Mouse (Mus musculus) olfactory bulb, adult 2 months (tissue): ENCODE measurements around the gene Cacna2d4.

ENCODE experiments used
- CTCF ChIP-seq: fragments of 200-500 bp; IDR thresholded peaks from 2 replicates; pipeline ENCODE4 v1.5.1; 2012; ENCODE audit warnings: low read depth, mild to moderate bottlenecking, low read length, moderate library complexity; ENCODE audit not compliant: insufficient read depth
- POLR2A ChIP-seq: fragments of 200-500 bp; IDR thresholded peaks from 2 replicates; pipeline ENCODE4 v1.6.1; 2012; ENCODE audit warnings: mild to moderate bottlenecking, low read depth, low read length, moderate library complexity; ENCODE audit not compliant: insufficient read depth

DNA sequence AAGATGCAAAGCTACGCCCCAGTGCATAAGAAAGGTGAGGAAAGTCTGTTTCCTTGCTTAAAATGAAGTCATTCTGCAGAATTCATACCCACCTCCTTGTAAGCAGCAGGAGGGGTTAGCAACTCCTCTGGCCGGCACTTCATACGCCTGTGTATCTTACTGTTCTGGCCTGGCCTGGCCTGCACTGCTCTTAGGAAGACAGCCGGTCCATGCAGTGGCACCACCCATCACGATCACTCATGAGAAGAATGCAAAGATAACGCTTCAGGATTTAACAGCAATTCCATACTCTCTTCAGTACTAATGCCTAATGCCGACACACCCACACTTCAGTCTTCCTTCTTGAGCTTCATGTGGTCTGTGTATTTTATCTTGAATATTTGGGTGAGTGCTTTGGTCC lies 32.0 kb upstream of the Cacna2d4 start:
- TF ChIP-seq CTCF (no peak), POLR2A (no peak)
